Mouse (Mus musculus): Measurements from ENCODE around the gene Meis2. TPM values are rescaled to one million over a fixed set of nuclear protein-coding genes. Genes with fewer than 3 reads are reported as not detected.

The Meis2 gene
- polyA plus RNA-seq, 1 experiment from 2014 or later = 8.2 TPM

GRCm38 (mm10) chr2:116051906-116052614 lies 13.6 kb downstream of the Meis2 start:
- no peak for DNase-seq (ENCODE audit: low spot score)

- no peak for DNase-seq (ENCODE audit: low spot score)
These were observed 15.9 kb downstream of the Meis2 start for GRCm38 (mm10) chr2:116049710-116050109.

GRCm38 (mm10) chr2:116047365-116047764 lies 18.3 kb downstream of the Meis2 start:
- DNase-seq (ENCODE audit: low spot score) = no peak

GRCm38 (mm10) chr2:116045048-116045447 lies 20.6 kb downstream of the Meis2 start:
- no peak for DNase-seq (ENCODE audit: low spot score)

- DNase-seq (ENCODE audit: low spot score) = no peak
These were observed 22.5 kb downstream of the Meis2 start for GRCm38 (mm10) chr2:116042934-116043698.

GRCm38 (mm10) chr2:116042447-116042846 lies 23.2 kb downstream of the Meis2 start:
- no peak for DNase-seq (ENCODE audit: low spot score)

- no peak for DNase-seq (ENCODE audit: low spot score)
These were observed 23.9 kb downstream of the Meis2 start for GRCm38 (mm10) chr2:116041683-116042262.

GRCm38 (mm10) chr2:116035345-116035744 lies 30.3 kb downstream of the Meis2 start:
- no peak for DNase-seq (ENCODE audit: low spot score)

GRCm38 (mm10) chr2:116028127-116028526 lies 37.5 kb downstream of the Meis2 start:
- no peak for DNase-seq (ENCODE audit: low spot score)

- DNase-seq (ENCODE audit: low spot score) = no peak
These were observed 42.8 kb downstream of the Meis2 start for GRCm38 (mm10) chr2:116022876-116023275.

GRCm38 (mm10) chr2:116021931-116022330 lies 43.7 kb downstream of the Meis2 start:
- DNase-seq (ENCODE audit: low spot score) = no peak

GRCm38 (mm10) chr2:116021046-116021445 lies 44.6 kb downstream of the Meis2 start:
- DNase-seq (ENCODE audit: low spot score) = no peak

- no peak for DNase-seq (ENCODE audit: low spot score)
These were observed 45.1 kb downstream of the Meis2 start for GRCm38 (mm10) chr2:116020451-116020951.

GRCm38 (mm10) chr2:116019959-116020358 lies 45.7 kb downstream of the Meis2 start:
- DNase-seq (ENCODE audit: low spot score) = no peak

- DNase-seq (ENCODE audit: low spot score) = no peak
These were observed 46.2 kb downstream of the Meis2 start for GRCm38 (mm10) chr2:116019466-116019794.

GRCm38 (mm10) chr2:116018781-116019465 lies 46.7 kb downstream of the Meis2 start:
- DNase-seq (ENCODE audit: low spot score) = no peak

- DNase-seq (ENCODE audit: low spot score) = no peak
These were observed 50.1 kb downstream of the Meis2 start for GRCm38 (mm10) chr2:116015520-116015919.

- no peak for DNase-seq (ENCODE audit: low spot score)
These were observed 55.2 kb downstream of the Meis2 start for GRCm38 (mm10) chr2:116010469-116010868.

- DNase-seq (ENCODE audit: low spot score) = no peak
These were observed 55.6 kb downstream of the Meis2 start for GRCm38 (mm10) chr2:116010061-116010460.

- no peak for DNase-seq (ENCODE audit: low spot score)
These were observed 56.3 kb downstream of the Meis2 start for GRCm38 (mm10) chr2:116009097-116009970.

GRCm38 (mm10) chr2:116002354-116002753 lies 63.3 kb downstream of the Meis2 start:
- DNase-seq (ENCODE audit: low spot score) = no peak

Measured in thymus, postnatal 0 days (tissue).